Mouse (Mus musculus) left cerebral cortex, adult 8-10 months (tissue): ENCODE measurements around the gene Kif13a. TPM values are rescaled to one million over a fixed set of nuclear protein-coding genes. Genes with fewer than 3 reads are reported as not detected.

Experiments used
- DNase-seq, 2 experiments: peaks; one replicate each; pipeline ENCODE4 v3.0.0; 2022; ENCODE audit warnings: low spot score in 2 of 2
- total RNA-seq, 4 experiments: library from RNA; stranded (reverse); gene quantifications; 2 replicates each; pipeline ENCODE4 v1.2.4; 2022

Kif13a gene
- total RNA-seq, 4 experiments from 2014 or later, result 25.6 to 27.6 (median 26.7) TPM

- no peak for DNase-seq
These were observed 8.1 kb downstream of the Kif13a start for GRCm38 (mm10) chr13:46921559-46921958.

DNA sequence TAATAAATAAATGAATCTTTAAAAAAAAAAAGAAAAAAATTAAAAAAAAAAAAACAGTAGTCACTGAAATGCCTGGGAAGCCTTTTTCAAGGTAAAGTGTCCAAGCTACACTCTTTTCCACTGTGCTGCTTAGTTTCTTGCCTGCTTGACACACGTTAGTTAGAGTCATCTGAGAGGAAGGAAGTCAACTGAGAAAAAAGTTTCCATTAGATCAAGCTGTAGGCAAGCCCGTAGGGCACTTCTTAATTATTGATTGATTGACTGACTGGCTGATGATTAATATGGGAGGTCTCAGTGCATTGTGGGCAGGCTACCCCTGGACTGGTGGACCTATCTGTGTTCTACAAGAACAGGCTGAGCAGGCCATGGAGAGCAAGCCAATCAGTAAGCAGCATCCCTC lies 9.9 kb downstream of the Kif13a start:
- no peak for DNase-seq

DNA sequence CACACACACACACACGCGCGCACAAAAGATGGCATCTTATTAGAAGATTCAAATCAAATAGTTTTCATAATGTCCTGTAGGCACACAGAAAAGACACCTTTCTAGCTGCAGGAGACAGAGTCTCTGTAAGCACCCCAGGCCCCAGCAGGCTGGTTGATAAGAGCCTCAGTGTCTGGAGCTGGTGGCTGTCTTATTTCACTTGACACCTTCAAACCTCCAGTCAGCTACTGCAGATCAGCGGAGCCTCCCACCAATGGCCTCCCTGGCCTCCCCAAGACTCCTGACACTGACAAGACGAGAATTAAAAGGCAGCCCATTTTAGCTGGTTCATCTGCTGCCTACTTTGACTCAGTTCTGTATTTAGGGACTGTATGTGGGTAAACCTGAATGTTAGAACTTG lies 11.2 kb downstream of the Kif13a start:
- DNase-seq, result no peak

DNA sequence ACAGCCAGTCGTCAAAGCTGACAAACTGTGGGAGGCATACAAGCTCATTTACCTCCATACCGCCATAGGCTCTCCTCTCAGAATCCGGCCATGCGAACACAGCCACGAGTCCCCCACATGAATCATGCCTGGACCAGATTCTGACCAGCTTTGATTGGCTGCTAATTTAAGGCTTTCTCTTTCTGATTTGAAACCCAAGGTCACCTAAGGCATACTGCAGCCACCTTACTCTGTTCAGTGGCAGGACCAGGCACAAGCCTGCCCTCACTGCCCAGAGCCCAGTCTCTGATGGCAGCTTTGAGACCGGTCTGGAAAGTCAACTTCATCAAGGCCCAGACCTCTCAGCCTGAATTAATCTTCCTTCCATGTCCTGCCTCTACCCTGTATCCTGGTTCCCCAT lies 17.7 kb downstream of the Kif13a start:
- no peak for DNase-seq

- peak in 1 of 2 experiments; percentile 26 for DNase-seq
These were observed 18.6 kb downstream of the Kif13a start for GRCm38 (mm10) chr13:46911018-46911419.

DNA sequence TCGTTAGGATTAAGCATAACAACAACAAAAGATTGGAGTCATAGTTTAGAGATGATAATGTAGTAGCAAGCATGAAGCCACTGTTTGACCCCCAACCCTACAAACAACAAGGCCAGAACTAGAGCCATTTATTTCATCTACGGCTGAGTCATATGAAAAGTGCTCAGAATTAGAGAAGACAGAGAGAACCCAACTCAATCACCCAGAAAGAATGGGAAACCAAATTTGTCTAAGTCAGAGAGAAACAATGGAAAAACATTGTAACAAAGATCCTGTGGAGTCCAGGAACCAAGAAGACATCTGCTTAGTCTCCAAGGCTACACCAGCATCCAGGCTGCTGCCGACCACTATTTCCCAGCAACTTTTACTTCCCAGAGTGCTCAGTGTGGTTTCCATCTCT lies 19.7 kb downstream of the Kif13a start:
- no peak for DNase-seq

DNA sequence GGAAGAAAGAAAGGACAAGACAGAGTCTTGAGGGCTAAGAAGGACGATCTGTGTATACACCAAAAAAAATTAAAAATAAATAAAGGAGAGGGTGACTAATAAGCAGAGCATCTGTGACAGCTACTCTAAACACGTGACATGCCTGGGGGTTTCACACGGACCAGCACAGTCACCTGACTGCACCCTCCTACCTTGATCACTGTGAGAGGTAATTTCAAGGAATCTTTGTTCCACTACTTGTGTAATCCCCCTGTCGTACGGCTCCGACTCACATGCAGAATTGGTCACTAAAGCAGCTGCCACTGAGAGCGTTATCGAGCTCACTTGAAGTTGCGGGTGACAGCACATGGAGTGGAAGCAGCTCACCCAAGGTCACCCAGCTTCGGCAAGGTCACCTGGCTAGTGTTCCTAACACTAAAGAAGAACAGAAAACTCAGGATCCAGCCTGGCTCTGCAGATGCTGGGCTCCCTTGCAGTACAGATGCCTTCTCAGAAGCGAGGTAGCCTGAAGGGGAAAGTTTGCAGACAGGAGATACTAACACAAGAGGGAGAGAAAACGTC lies 20.6 kb downstream of the Kif13a start:
- no peak for DNase-seq

GRCm38 (mm10) chr13:46908387-46908786 lies 21.3 kb downstream of the Kif13a start:
- DNase-seq, result no peak

- no peak for DNase-seq
These were observed 21.8 kb downstream of the Kif13a start for GRCm38 (mm10) chr13:46907861-46908260.

- DNase-seq, result no peak
These were observed 22.6 kb downstream of the Kif13a start for GRCm38 (mm10) chr13:46907115-46907514.

DNA sequence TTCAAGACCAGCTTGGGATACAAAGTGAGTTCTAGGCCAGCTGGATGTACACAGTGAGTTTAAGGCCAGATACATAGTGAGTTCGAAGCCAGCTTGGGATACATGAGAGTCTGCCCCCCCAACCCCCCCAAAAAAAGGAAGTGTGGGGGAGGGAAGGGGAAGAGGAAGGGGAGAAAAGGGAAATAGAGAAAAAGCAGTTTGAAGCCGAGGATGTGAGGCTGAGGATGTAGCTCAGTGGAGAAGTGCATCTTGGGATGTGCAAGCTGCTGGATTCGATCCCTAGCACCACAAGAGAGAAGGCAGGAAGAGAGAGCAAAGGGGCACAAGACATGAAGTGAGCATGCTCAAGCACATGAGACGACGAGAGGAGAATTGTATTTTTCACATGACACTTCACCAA lies 23.7 kb downstream of the Kif13a start:
- no peak for DNase-seq

- DNase-seq, result no peak
These were observed 24.6 kb downstream of the Kif13a start for GRCm38 (mm10) chr13:46904982-46905621.

DNA sequence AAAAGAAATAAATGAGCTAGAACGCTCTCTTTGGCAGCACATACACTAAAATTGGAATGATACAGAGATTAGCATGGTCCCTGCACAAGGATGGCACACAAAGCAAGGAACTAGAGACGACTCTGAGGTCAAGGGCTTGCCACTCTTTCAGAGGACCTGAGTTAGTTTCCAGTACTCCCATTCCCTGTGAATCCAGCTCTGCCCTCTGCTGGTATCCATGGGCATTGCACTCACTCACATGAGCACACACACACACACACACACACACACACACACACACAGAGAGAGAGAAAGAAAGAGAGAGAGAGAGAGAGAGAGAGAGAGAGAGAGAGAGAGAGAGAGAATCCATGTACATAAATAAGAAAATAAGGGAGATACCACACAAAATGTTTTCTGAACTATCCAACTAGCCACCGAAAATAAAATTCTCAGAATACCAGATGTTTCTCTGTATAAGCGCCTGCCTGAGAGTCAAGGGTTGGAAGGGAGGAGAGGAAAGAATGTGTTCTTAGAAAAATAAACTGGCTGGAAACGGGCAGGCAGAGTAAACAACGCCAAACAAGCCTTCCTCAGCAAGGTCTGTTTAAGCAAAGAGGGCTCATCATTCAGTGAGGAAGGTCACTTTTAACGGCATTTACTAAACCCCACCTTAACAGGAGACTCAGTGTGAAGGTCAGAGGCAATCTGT lies 27.0 kb downstream of the Kif13a start:
- DNase-seq, result no peak

- DNase-seq, result no peak
These were observed 28.7 kb downstream of the Kif13a start for GRCm38 (mm10) chr13:46900870-46901555.

DNA sequence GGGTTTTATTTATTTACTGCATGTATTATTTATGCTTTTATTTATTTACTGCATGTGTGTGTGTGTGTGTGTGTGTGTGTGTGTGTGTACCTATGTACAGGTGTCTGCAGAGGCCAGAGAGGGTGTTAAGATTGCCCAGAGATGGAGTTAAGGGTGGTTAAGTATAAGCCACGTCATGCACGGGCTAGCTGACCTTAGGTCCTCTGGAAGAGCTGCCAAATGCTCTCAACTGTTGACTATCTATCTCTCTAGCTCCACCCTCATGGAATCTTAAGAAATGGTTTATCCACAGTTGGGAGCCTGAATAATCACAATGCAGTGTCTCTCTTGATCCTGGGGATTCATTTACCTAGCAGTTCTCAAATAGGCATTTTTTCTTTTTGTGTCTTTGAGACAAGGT lies 30.8 kb downstream of the Kif13a start:
- DNase-seq, result no peak

DNA sequence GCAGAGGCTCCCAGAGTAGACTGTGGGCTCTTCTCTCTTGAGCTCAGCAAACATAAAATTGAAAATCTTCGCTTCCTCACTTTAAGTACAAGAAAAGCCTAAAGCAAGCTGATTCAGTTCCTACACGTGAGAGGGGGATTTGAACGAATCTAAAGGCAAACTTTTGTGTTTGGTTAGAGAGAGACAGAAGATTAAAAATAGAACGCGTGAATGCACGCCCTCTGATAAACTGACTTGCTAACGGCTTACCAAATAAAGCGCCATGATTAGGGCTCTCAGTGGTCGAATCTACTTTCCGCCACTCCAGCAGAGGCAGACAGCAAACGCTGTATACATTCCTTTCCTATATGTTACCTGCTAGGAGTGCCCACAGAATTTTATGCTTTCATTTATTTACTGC lies 31.3 kb downstream of the Kif13a start:
- no peak for DNase-seq

GRCm38 (mm10) chr13:46892380-46892779 lies 37.3 kb downstream of the Kif13a start:
- DNase-seq, result no peak

DNA sequence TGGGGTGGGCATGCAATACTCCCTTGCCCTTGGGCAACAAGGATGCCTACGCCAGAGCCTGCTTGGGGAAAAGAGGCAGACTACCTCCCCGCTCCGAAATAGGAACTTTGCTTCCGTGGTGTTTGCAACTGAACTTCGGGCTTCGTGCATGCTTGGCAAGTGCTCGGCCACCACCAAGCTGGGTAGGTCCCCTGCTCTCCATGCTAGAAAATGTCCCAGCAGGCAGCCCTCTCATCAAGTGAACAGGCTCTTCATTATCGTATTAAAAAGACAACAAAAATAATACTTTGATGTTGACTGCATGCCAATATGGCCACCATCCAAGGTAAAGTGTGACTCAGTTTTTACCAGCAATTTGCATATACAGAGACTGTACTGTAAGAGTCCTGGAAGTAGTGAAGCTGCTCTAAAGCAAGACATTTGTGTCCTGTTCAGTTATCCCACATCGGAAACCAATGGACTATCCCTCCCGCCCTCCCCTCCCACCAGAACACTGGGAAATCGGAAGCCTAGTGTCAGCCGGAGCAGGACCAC lies 41.5 kb downstream of the Kif13a start:
- no peak for DNase-seq

DNA sequence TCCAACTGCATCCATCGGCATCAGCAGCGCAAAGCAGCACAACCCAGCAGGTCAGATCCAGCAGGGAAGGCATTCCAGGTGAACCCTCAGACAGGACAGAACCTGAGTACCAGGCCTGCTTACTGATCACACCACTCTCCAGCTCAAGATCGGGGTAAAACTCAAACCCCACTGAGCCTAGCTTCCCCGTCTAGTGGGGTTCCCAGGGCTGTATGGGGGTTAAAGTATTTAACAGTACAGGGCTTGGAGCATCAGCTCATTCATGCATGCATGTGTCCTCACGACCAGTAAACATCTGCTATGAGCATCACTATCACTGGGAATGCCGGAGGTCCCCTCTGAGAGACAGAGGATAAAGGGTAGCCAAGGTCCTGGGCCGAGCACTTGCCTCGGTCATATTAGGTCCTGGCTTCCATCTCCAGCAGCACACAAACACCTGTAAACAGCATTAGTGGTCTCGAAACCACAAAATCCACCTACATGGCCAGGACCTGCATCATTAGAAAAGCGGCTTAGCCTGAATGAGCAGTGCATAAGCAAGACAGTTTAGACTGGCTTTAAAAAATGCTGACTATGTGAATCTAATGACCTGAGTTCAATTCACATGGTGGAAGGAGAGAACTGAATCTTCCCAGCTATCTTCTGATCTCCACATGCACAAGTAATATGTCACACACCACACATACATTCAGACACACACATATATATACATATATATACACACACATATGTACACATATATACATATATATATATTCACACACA lies 43.0 kb downstream of the Kif13a start:
- no peak for DNase-seq

- DNase-seq, result no peak
These were observed 44.0 kb downstream of the Kif13a start for GRCm38 (mm10) chr13:46885759-46886060.

- DNase-seq, result no peak
These were observed 44.5 kb downstream of the Kif13a start for GRCm38 (mm10) chr13:46884898-46885758.
